Mouse (Mus musculus): Measurements from ENCODE around the gene Mecom.
"Not testable (repeated sequence)": the region's sequence is repeated elsewhere in the genome, so short reads cannot be mapped to it uniquely, and the experiment has no call there.

The Mecom gene

GRCm38 (mm10) chr3:30547908-30548307 is at the start of gene Mecom:
Gene Mecom (minus strand): TSS chr3:30548008.
- DNase-seq, result no peak

GRCm38 (mm10) chr3:30597271-30597670 is 49.5 kb upstream of the Mecom start:
- no peak for DNase-seq

- DNase-seq, result peak; percentile 56 to 71
Measured at GRCm38 (mm10) chr3:30595111-30595832, 47.5 kb upstream of the Mecom start.

GRCm38 (mm10) chr3:30593719-30594485 is 46.1 kb upstream of the Mecom start:
- DNase-seq, result no peak

DNA sequence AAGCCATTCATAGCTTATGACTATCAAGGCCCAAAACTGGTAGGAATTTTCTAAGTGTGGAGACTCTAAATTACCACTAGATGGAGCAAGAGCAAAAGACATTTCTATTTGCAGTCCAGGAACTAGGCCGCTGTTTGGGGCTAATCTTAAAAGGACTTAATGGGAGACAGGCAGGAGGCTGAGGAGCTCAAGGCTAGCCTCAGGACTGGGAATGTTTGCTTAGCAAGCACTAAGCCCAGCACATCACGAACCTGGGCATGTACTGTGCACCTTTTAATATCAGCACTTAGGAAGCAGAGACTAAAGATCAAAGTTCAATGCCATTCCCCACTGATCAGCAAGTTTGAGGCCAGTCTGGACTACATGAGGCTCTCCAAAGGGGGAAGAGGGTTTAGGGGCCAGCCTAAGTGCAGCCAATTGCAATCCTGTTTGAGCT is 44.6 kb upstream of the Mecom start:
- DNase-seq, result no peak

- DNase-seq, result no peak
Measured at GRCm38 (mm10) chr3:30588865-30589264, 41.1 kb upstream of the Mecom start.

GRCm38 (mm10) chr3:30573549-30573948 is 25.7 kb upstream of the Mecom start:
- no peak for DNase-seq

DNA sequence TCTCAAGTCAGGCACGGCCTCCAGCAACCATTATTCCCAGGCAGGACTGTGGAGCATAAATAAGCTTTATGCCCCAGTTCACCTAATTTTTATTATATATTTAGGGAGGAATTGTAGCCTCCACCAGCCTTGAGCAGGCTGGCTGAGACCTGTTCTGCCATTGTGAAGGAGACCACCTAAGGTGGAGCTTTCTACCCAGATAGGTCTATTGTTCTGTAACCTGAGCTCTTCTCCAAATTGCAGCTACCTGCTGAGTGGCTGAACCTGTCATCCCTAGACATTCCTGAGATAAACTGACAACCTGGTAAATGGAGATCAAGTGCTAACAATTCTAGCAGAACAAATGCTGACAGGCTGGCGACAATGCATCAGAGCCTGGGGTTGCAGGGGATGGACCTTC is 18.5 kb upstream of the Mecom start:
- DNase-seq, result not testable (repeated sequence)

- no peak for DNase-seq
Measured at GRCm38 (mm10) chr3:30560677-30561314, 13.0 kb upstream of the Mecom start.

DNA sequence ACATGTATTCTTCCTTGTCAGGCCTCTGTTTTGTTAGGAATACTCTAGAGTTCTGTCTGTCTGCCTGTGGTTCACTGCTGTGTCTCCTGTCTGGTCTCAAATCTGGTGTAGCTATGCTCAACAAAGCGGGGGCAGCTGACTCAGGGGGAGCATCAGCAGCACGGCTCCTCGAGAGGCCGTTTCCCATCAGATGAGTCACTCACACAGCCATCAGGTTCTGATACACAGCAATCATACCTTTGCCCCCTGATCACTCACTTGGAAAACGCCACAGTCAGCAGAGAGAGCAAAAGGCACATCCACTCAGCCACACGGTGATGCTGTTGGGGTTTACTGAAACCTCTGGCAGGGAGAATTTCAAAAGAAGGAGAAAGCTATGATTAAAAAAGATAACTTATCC is 5.9 kb upstream of the Mecom start:
- no peak for DNase-seq

DNA sequence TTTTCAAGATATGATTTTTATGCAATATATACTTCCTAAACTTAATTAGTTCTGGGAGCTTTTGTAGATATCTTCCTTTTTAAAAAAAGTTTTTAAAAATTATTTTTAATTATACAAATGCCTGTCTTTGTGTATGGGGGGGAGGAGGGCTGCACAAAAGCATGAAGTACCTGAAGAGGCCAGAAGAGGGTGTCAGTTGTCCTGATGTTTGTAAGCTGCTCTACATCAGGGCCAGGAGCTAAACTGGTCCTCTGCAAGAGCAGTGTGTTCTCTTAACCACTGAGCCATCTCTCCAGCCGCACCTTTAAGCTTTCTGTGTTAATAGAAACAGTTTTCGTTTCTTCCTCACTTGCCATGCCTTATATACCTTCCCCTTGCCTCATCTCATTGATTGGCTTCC is 2.4 kb upstream of the Mecom start:
- DNase-seq, result no peak

DNA sequence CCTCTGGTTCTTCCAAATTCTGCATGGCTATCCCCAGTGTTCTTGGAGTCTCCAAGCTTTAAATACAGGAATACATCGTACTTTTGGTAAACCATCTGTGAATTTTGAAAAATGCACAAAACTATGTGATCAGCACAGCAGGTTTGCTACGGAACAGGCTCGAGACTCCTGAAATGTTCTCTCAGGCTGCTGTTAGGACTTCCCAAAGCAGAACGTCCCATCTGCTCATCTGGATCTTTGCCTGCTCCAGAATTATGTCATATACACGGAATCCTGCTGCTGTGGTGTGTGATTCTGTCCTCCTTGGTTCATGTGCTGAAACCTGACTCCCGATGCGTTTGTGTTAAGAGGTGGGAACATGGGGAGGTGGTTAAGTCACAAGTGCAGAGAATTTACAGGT is 1.1 kb upstream of the Mecom start:
- DNase-seq, result no peak

DNA sequence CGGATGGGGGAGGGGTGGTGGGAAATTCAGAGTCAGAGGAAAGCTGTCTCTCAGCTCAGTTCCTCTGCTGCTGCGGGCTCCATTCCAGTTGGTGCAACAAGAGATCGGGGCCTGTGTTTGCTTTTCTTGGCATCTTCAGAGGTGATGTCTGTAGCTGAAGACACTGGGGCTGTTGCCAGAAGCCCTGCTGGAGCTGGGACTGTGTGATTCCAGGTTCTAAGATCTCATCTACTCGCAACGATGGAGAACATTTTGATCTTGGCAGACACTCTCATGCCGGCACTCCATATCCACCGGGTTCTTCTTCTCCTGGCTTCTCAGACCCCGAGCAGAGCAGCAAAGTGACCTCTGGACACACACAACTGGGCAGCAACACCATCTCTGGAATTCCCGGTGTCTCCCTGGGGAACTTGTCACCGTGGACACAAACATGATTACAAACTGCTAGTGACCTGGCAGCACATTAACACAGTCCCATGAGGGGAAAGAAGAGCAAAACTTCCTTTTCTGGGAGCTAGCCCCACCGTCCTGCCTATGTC is 908 bp downstream of the Mecom start:
- peak; percentile 11 to 14 for DNase-seq

GRCm38 (mm10) chr3:30546366-30546765 is 1.4 kb downstream of the Mecom start:
- DNase-seq, result no peak

- DNase-seq, result no peak
Measured at GRCm38 (mm10) chr3:30545246-30545645, 2.6 kb downstream of the Mecom start.

- no peak for DNase-seq
Measured at GRCm38 (mm10) chr3:30544305-30544704, 3.5 kb downstream of the Mecom start.

DNA sequence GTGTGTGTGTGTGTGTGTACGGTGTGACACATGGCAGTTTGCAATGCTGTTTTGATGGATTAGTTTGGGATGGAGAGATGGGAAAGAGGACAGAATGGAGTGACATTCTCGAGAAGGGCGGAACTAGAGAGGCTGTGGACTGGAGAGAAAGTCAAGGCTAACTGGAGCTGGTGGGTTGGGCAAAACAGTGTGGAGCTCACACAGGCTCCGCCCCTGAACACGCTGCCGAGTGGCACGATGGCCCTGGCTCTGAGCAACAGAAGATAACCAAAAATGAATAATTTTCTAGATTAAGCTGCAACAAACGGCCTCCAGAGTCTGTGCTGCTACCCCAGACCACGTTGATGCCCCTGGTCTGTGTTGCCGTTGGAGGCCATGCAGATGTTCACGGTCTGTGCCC is 12.0 kb downstream of the Mecom start:
- DNase-seq, result no peak

DNA sequence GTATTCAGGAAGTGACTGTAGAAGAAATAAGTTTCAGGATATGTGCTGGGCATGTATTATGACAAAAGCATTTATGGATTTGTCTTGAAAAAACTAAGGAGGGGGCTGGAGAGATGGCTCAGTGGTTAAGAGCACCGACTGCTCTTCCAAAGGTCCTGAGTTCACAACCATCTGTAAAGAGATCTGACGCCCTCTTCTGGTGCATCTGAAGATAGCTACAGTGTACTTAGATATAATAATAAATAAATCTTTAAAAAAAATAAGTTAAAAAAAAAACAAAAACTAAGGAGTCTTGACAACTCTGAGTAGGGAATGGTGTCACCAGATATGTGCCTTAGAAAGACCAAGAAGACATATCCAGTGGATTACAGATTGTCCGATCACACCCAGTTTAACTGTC is 27.1 kb downstream of the Mecom start:
- not testable (repeated sequence) for DNase-seq

DNA sequence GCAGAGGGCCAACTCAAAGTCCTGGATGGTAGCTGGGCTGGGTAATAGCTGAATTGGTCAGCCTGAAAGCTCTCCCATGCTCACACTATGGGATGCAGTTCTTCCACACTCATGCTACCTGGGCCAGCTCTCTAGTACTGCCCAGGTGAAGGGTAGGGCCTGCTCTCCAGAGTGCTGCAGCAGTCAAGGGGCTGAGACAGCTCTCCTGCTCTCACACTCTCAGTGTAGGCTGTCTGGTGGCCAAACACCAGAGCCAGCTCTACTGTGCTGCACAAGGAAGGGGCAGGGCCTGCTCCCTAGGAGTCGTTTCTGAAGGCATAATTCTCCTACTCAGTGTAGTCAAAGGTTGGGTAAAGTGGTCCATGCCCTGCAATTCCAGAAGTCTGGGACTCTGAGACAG is 28.4 kb downstream of the Mecom start:
- no peak for DNase-seq

- DNase-seq, result no peak
Measured at GRCm38 (mm10) chr3:30515795-30516170, 32.0 kb downstream of the Mecom start.

- DNase-seq, result peak; percentile 6 to 42
Measured at GRCm38 (mm10) chr3:30514901-30515794, 32.7 kb downstream of the Mecom start.

DNA sequence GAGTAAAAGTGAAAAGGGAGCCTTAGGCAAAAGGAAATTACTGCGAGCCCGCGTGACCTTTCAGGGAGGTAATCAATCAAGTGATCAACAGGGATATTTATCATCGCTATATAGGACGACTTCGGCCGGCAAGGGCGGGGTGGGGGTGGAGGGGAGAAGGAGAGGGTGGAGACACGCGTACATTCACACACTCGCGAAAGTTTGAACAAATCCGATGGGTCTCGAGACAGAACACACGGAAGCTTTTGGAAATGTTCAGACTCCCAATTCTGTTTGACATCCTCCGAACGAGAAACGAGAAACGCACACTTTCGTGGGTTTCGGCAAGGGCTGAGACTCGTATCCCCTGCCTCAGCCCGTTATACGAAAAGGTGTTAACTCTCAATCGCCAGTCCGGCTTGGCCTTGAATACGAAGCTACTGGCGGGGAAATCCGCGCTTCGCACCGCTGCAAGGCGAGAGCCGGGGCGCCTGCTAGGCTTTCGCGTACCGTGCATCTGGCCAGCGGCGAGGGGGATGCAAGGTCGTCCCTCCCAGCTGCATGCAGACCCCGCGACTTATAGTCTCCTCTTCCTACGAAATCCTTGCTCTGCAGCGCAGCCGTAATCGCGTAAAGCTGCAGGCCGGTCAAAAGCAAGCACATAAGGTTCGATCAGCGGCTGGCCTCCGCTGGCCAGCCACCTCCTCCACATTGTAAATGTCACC is 33.6 kb downstream of the Mecom start:
- DNase-seq, result peak in 1 of 2 experiments; percentile 33
